Mouse (Mus musculus) myocyte (in vitro differentiated cells): ENCODE measurements around the gene Me3.

Experiments used
- E2F4 ChIP-seq: IDR thresholded peaks from one replicate; pipeline ENCODE4 v1.6.1; 2011; ENCODE audit warnings: mild to moderate bottlenecking, control low read depth, moderate library complexity; ENCODE audit not compliant: insufficient read depth
- MAX ChIP-seq: IDR thresholded peaks from one replicate; pipeline ENCODE4 v1.6.1; 2011; ENCODE audit warnings: low read depth, mild to moderate bottlenecking, control low read depth
- MYOD1 ChIP-seq, 3 experiments: IDR thresholded peaks; one replicate each; pipeline ENCODE4 v1.6.1; 2011; ENCODE audit warnings: control low read depth in 2 of 3, low read depth in 2 of 3, mild to moderate bottlenecking in 2 of 3, moderate library complexity in 1 of 3; ENCODE audit not compliant: insufficient read length in 2 of 3, control insufficient read depth in 1 of 3
- POLR2A ChIP-seq: IDR thresholded peaks from one replicate; pipeline ENCODE4 v1.6.1; 2011; ENCODE audit warnings: low read depth, mild to moderate bottlenecking, control low read depth, moderate library complexity; ENCODE audit not compliant: insufficient read length
- POLR2AphosphoS2 ChIP-seq: IDR thresholded peaks from one replicate; pipeline ENCODE4 v1.6.1; 2011; ENCODE audit warnings: low read depth, control low read depth; ENCODE audit not compliant: insufficient read length
- TCF12 ChIP-seq: IDR thresholded peaks from one replicate; pipeline ENCODE4 v1.6.1; 2011; ENCODE audit warnings: mild to moderate bottlenecking, control low read depth; ENCODE audit not compliant: poor library complexity, insufficient read depth, severe bottlenecking
- TCF3 ChIP-seq: IDR thresholded peaks from one replicate; pipeline ENCODE4 v1.6.1; 2011; ENCODE audit warnings: low read depth, control low read depth; ENCODE audit not compliant: insufficient read length
- USF1 ChIP-seq: IDR thresholded peaks from one replicate; pipeline ENCODE4 v1.6.1; 2011; ENCODE audit warnings: low read depth, mild to moderate bottlenecking, control low read depth, moderate library complexity

DNA sequence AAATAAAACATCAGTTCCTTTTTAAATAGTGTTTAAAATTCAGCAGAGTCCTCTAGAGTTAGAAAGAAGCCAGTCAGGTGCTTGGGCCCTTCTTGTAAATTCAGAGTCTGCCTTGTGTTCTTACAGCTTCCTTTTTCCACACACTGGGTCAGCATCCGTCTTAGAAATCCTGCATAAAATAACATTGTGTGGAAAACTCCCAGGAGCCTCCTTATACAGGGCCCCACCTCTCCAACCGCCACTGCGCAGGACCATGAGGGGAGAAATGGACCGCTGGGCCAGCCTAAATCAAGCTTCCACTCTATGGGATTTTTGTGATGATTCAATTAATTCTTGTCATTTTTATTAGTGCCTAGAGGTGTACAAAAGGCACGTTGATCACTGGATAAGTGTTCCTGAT, 259.2 kb downstream of the Me3 start:
- no peak for TF ChIP-seq MAX
- no peak for TF ChIP-seq USF1
- TF ChIP-seq POLR2A = no peak
- no peak for TF ChIP-seq MYOD1 (IDR thresholded peaks at IDR 0.05; ENCODE audit: control insufficient read depth in 1 of 3, insufficient read length in 2 of 3, low read depth in 2 of 3)
- no peak for TF ChIP-seq E2F4
- no peak for TF ChIP-seq TCF12
- TF ChIP-seq POLR2AphosphoS2 = no peak
- no peak for TF ChIP-seq TCF3
